Mouse (Mus musculus) fibroblast of lung, adult 2 months (primary cell): ENCODE data around the gene Cstf1.

Experiments used
- DNase-seq: peaks from one replicate; pipeline ENCODE4 v3.0.0-alpha.2; 2011; ENCODE audit warnings: low read depth

Gene Cstf1

DNA sequence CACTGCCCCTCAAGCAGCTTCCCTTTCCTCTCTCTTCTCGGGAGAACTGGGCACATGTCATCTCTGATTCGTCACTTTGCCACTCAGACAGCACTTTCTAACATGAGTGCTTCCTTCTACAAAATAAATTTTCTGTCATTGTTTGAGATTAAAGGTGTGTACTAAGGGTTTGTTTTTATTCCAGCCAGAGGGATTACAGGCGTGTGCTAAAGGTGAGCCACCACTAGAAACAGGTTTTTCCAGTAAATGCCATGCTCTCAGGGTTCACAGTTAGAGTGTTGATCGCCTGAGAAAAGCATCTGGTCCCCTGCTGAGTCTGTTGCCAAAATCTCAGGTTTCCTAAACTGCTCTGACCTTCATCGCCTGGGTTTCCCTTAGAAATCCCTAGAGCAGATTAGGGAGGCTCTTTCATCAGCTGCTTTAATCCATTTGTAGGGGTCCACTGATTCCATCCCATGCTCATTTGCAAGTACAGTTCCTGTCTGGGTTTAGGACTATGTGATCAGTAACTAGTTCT lies 6.6 kb downstream of the Cstf1 start:
- no peak for DNase-seq

DNA sequence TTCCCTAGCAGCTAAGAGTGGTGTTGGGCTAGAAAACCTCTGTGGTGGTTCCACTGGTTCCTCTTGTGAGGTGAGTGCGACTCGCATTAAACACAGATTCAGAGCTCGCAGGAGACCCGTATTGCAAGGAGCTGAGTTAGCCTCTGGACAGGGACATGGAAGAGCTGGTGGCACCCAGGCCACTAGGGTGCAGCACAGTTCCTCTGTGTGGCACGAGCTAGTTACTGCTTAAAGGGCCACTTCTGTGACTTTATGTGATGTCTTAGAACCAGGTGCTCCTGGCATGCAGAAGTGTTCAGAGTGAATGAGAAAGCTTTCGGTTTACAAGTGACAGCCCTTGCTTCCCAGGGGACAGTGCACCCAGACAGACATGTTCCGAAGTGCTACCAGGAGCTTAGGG lies 7.9 kb downstream of the Cstf1 start:
- DNase-seq, result no peak

DNA sequence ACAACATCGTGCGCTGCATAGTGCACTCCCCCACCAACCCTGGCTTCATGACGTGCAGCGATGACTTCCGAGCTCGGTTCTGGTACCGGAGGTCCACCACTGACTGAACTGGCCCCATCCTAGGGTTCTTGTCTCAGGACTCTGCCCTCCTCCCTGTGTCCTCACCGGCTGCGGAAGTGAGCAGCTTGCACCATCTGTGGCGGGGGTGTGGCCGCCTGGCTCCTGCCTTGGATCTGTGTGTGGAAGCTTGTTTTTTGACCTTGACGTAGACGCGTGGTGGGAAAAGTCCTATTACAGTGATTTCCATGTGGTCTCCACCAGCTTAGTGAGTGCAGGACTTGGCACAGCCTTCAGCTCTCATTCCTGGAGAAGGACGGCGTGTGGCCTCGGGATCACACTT lies 10.0 kb downstream of the Cstf1 start:
- DNase-seq, result no peak

DNA sequence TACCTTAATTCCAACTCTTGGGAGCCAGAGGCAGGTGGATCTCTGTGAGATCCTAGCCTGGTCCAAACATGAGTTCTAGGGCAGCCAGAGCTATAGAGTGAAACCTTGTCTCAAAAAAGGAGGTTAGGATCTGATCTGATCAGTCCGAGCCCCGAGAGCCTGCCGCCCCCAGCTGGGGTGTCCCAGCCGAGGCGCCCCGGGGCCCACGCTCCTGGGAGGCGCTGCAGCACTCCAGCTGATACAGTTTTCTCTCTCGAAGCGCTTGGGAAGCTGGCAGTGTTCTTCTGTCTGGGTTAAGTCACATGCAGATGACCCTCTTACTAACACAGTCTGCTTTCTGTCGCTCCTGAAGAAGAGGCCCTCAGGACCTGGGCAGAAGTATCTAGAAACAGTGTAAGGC lies 10.9 kb downstream of the Cstf1 start:
- DNase-seq, result no peak

DNA sequence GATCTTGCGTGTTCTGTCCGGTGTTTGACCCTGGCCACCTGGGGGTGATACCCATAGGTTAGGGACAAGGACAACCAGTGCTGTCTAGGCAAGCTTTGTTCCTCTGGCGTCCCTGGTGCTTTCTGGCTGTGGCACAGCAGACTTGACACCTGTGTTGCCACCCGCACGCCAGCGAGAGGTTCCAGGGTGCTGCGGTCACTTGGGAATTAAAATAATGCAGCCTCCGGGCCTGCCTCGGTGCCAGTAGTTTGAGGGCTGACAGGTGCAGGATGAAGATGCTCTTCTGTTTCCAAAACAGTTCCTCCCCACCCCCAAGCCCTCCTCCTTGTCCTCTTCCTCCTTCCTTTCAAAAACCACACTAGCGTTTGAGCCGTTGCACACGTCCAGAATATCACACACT lies 11.4 kb downstream of the Cstf1 start:
- DNase-seq, result no peak

DNA sequence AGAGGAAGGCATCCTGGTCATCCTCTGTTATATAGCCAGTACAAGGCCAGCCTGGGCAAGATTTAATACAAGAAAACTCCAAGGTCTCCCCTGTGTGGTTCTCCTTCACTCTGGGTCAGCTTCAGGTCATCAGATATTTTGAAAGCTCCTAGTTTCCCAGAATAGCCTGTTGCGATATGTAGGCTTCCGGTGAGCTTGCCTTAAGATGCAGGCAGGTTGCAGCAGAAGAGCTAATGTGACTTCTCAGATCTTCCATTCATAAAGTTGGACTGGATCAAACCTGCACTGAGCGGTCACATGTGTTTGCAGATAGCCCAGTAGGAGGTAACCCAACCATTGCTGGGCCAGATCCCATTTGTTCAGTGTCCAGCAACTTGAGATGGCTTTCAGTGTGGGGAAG lies 14.2 kb downstream of the Cstf1 start:
- DNase-seq, result no peak

DNA sequence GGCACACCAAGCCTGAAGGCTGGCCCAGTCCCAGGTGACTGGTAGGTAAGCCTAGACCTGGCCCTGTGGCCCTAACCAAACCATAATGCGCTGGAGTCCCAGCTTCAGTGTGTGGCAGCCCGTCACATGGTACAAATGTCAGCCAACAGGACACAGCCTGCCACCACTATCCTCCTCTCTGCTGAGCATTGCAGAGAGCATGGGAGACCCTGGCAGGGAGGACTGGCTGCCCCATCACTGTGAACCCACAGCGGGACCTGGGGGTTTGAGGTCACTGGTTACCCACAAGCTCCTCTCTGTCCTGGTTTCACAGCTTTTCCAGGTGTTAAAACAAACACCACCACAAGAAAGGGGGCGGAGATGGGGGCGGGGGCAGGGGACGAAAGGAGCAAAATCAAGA lies 19.9 kb downstream of the Cstf1 start:
- DNase-seq, result no peak

DNA sequence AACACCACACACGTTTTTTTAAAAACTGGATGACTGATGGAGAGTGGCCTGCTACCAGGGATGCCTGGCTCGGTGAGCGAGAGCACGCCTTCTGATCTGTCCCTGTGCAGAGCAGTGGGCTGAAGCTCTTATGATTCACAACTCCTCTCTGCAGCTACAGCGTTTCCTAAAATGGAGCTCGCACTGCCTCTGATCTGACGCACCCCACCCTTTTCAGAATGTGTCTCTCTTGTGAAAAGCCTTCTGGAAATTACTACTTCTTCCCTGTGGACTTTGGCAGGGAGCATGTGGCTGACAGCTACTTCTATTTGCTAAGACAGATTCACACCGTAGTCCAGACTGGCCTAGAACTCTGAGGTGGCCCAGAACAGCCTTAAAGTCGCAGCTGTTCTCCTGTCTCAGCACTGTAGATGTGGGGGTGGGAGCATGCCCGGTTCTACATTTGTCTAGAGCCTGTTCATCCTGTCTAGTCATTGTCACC lies 21.6 kb downstream of the Cstf1 start:
- DNase-seq, result no peak

DNA sequence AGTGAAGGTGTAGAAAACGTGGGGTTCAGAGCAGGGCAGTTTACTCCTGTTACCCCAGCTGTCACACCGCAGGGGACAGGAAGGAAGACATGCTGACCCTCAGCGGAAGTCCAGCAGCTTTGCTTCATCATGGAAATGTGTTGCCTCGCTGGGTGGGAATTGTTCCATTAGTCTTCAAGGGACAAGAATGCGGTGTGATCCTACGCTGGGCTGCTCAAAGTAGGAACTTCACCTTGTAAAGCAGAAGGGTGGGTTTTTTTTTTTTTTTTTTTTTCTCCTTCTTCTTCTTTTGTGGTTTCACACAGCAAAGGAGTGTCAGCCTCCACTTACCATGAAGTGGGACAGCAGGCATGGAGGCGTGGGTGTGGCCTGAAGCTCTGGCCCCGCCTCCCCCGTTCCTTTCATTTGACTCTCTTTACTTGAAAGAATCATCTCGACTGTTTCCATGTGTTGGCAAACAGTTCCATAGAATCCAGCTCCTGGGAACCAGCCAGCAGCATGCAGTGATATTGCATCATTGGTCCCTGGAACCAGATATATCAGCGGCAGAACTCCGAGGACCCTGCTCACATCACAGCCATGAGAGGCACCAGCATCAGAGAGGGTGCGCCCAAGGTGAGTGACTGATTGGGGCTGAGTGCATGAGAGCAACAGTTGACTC lies 23.0 kb downstream of the Cstf1 start, which contains the start of gene Cass4:
Gene Cass4 (plus strand): TSS at position 404 of the 661 bp plus-strand sequence.
- DNase-seq, result no peak

DNA sequence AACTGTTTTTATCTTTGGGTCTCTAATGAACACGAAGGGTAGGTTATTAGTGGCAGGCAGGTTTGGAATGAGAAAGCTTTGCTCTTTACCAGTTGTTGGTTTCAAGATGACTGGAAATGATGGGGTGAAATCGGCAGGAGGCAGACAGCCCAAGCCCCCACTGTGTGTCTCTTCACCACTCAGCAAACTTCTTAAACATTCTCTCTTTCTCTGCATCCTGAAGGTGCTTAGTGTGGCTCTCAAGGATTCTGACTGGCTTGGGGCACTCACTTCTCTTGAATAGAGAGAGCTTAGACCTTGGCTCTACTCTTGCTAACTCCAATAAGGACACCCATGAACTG lies 23.5 kb downstream of the Cstf1 start:
- no peak for DNase-seq

DNA sequence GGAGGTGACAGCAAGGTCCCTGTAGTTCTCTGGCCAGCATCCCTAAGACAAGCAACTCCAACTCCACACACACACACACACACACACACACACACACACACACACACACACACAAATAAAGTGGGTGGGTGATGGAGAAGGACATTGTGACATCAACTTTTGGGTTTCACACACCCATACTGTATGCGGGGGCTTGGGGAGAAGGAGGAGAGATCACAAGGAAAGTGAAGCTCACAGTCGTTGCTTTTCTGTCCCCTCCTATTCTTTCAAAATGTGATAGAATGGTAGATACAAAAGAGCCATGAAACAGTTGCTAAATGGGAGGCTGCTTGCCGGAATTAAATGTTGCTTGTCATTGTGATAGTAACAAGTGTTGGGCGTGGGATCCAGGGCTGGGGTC lies 24.2 kb downstream of the Cstf1 start:
- no peak for DNase-seq

DNA sequence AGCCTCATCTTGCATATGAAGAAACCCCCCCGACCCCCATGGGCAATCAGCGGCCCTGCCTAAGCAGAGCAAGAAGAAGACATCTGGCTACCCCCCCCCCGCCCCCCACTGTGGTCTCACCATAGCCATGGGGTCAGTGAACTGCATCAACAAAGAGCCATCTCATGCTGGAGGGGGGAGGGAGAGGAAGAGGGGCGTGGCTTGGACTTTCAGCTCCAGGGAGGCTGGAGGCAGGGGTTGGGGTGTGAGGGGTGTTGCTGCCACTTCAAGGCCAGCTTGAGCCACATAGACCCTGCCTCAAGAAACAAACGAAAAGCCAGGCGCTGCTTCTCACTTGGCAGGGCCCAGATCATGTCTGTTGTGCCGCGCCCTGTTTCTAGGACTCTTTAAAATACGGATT lies 25.5 kb downstream of the Cstf1 start:
- no peak for DNase-seq

DNA sequence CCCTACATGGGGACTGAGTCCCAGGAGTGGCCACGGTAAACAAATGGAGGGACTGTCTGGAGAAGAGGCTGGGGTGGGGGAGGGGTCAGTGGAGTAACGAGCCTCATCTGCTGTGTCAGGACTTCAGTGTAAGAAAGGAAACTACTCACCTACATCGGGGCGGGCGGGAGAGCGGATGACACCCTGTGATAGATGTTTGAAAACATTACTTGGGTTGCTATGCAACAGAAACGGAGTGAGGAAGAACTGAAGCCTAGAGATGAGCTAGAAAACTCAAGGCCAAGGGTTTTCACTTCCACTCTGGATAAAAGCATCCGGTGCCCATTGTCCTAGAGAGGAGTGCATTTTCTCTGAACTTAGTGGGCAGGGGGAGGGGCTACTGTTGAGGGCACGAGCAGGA lies 29.4 kb downstream of the Cstf1 start:
- no peak for DNase-seq

DNA sequence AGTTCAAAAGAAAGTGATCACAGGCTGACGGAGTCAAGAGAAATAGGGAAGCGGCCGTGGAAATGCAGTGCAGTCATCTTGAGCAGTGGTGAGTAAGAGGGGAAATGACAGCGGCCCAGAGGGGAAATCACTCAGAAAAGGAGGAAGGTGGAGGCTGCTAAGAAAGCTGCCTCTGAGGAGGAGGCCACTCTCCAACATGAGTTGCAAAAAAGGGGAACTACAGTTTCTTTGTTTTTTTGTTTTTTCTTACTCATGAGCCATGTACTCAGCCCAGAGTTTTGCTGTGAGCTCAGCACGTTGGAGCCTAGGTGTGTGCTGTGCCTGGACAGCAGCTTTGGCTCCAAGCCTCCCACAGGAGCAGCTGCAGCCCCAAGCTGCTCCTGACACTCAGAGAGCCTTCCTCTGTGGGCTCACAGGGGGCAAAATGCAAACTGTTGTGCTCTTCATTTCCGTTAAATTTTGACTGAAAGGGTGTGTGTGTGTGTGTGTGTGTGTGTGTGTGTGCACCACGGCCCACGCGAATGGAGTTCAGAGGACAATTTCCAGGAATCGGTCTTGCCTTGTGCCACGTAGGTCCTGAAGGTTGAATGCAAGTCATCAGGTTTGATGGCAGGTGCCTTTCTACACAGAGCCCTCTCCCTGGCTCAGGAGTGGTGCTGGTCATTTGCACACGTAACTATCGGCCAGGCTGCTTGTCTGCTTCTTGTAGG lies 30.8 kb downstream of the Cstf1 start:
- no peak for DNase-seq

DNA sequence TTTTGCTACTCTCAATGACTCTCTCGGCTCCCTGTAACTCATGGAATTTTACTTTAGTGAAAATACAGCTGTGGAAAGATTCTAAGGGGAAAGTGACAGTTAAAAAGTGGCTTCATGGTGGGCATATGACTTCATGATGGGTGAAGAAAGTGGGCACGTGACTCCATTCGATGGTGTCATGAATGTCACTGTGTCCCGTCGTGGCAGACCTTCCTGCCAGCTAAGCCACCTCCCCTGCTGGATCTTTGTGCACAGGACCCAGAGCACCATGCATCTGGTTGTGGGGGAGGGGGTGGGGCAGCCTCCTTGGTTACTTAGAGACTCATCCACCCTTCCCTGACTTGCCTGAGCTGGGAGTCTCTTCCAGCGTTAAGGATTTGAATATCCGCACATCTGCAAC lies 33.8 kb downstream of the Cstf1 start:
- no peak for DNase-seq

DNA sequence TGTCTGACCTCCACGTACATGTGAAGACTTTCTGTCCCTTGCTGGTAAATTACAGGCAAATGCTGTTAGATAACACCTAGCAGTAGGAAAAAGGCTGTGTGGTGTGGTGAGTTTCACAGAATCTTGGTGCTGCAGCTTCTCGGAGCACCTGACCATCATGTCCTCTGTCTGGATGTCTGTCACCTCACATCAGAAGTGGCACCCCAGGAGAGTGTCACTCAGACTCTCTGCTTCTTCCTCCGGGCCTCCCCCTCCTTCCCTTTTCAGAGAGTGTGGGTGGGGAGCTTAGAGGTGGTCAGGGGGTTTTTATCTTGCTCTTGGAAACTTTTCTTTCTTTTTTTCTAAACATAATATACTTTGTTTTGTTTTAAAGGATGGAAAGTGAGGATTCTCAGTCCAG lies 34.5 kb downstream of the Cstf1 start:
- DNase-seq, result no peak

DNA sequence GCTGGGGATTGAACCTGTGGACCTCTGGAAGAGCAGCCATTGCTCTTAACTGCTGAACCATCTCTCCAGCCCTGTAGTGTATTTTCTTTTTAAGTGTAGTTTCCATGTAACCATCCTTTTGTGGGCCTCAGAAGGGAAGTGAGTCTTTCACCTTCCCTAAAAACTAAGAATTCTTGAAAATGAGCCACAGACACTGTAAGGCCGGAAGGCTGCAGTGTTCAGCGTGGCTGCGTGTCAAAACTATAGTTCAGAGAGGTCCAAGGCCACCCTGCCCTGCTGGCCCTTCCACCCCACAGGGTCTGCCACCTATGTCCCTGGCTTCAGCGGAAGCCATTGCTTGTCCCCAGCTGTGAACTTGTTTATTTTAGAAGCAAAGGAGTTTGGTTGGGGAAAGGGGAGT lies 35.7 kb downstream of the Cstf1 start:
- DNase-seq, result no peak

DNA sequence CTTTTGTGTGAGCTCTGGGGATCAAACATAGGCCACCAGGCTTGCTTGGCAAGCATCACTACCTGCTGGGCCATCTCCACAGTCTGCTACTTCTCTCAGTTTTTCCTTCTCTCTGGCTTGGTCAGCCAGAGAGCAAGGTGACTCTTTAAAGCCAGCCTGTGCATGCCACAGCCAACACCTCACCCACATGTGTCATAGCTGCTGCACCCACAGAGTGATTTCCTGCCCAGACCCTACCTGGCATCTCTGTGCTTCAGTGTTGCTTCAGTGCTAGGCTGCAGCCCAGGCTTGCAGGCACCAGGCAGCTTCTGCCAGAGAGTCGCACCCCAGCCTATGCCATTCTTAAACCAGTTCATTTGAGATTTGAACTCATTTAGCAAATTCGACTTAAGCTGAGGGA lies 37.0 kb downstream of the Cstf1 start:
- no peak for DNase-seq

DNA sequence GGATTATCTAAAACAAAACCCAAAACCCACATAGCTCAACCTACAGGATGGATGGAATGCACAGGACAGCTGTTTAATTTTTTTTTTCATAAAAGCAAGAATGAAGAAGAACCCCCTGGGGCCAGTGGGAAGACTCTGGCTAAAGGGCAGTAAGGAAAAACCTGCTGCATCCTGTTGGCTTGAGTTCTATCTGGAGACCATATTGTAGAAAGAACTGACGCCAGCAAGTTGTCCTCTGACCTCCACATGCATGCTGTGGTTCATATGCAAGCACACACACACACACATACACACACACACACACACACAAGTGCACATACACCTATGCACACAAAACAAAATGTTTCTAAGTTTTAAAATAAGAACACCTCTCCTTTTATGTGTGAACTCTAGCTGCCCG lies 40.2 kb downstream of the Cstf1 start:
- no peak for DNase-seq

DNA sequence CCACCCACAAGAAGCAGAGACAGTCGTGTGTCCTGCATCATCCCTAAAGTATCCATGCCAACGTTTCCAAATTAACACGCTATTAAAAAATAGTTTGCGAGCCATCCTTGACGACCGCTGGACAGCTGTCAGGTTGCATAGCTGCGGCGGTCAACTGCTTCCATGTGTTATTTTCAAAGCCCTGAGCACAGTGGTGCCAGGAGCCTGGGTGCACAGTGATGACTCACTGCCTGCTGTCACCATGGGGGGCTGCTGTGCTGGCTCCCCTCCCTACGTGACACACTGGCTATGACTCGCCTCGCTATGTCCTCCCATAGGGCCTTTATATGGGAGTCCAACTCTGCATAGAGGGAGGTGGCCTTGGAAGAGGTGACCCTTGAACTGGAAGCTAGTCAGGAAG lies 40.6 kb downstream of the Cstf1 start:
- DNase-seq, result no peak

DNA sequence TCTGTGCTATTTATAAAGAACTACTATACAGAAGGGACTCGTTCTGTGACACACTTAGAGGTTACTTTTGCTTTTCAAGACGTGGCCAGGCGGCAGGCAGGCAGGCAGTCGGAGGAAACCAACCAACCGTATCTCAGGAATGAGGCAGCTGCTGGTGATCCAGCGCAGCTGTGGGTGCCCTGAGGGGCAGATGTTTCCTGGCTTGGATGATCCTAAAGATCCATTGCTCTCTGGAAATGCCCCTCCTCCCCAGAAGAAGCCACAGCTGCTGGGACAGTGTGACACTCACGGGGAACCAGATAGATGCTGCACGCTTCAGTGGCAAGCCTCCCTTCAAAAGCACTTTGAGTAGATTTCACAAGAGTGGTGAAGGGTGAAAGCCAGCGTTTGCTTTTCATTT lies 42.0 kb downstream of the Cstf1 start:
- DNase-seq, result no peak

DNA sequence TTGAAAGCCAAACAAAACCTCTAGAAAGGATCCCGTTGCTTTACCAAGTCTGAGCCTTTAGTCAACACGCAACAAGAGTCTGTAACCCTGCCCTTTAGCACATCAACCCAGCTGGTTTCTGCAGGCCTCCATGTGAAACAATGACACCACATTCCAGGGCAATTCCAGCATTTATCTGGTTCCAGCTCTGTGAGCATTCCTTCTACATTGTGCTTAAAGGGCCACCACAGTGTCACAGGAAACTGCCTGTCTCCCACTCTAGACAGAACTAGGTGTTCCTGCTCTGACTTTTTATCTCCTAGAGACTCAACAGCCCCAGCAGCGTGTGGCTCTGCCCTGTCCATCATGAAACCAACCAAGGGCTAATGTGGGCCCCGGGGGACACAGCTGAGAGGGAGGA lies 42.8 kb downstream of the Cstf1 start:
- no peak for DNase-seq

DNA sequence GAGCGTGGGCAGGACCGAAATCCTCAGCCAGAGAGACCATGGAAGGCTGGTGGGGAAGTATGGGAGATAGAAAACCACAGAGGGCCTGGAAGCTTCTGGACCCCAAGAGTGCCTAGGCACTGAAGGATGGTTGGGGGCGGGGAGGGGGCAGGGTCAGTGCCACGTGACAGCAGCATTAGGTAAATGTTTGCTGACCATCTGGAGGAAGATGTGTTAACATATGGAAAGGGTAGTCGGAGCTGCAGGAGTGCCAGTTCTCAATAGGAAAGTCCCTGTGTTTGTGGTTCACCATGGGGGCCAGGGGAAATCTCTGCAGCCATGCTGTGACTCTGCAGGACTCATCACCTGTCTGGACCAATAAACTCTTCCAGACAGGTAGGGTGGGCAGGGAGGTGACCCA lies 43.4 kb downstream of the Cstf1 start:
- DNase-seq, result no peak

DNA sequence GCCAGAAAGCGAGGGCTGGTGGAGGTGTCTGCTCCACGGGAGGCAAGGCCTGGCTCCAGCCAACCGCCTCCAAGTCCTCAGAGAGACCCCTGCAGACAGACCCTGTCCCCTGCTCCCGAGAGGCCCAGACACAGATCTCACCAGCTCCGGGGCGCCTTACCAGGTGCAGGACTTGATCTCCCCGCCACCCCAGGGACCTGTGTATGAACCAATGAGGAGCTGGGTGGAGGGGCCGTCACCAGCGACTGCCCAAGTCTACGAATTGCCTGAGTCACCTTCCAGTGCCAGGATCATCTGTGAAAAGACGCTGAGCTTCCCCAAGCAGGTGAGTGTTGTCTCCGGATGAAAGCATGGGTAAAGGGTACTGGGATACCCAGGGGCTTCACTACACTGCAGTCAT lies 45.7 kb downstream of the Cstf1 start:
- no peak for DNase-seq
